Mouse (Mus musculus) frontal cortex, postnatal 14 days (tissue): ENCODE results near the gene Sema5b.

ENCODE experiments used
- DNase-seq, 2 experiments: peaks; one replicate each; pipeline ENCODE4 v3.0.0; 2022; ENCODE audit warnings: low spot score in 2 of 2

Gene Sema5b

DNA sequence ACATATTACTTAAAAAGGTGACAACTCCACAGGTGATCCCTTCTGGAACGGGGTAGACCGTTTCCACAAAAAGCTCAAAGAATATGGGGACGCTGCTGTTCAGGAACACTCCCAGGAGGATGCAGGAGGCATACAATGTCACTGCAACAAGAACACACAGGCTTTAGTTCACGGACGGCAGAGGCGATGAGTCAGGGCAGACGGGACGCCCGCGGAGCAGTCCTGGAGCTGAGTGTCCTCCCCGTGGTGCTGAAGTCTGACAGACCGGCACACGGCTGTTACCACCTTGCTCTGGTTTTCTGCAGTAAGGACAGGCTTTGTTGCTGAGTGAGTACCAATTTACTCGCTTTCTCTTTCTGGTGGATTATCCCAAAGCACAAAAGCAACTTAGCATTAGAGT is 163.9 kb downstream of the Sema5b start:
- no peak for DNase-seq

DNA sequence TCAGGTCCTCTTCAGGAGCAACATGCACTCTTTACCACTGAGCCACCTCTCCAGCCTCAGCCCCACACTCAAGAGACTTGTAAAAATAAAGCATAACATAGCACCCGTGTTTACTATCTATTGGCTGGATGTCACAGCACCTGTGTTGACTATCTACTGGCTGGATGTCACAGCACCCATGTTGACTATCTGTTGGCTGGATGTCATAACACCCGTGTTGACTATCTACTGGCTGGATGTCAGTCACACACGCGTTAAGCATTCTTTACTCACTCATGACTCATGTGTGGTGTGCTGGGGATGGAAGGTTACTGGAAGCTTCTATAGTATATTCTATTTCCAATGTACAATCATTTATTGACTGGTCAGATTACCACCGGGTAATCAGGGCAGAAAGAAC is 166.1 kb downstream of the Sema5b start:
- DNase-seq: no peak

DNA sequence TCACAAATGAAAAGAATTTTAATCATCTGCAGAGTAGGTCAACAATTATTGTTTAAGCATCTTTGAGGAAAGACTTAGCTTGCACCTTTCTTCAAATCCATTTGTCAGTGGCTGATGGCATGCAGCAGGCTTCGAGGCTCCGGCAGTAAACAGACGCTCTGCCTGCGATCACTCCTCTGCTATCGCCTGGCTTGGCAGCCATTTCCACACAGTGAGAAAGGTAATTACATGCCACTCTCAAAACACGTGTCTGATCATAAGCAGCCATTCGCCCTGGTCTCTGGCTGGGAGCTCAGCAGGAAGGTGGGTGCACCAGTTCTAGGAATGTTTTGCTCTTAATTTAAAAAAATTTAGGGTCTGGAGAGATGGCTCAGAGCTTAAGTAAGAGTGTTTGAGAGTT is 170.1 kb downstream of the Sema5b start:
- no peak for DNase-seq

DNA sequence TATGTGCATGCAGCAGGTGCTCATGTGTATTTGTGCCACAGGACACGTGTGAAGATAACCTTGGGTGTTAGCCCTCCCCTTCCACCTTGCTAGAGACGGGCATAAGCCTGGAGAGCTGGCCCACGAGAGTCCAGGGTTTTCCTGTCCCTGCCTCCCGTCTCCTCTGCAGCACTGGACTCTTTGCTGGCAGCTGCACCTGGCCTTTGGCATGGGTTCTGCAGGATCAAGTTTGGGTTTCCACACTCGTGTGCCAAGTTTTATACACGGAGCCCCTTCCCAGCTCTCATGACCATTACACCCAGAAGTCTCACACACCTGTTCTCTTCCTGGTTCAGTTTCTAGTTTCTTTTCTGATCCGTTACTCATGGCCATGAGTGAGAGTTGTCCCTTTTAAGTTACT is 172.7 kb downstream of the Sema5b start:
- DNase-seq: no peak
